Mouse (Mus musculus) CD4-positive, CD25-positive, alpha-beta regulatory T cell, adult 4 months (primary cell): ENCODE results near the gene Fat3. TPM values are rescaled to one million over a fixed set of nuclear protein-coding genes. Genes with fewer than 3 reads are reported as not detected.

ENCODE experiments used
- ATAC-seq: one replicate; pipeline ENCODE4 v1.8.0; 2017
- polyA plus RNA-seq, 2 experiments: library from polyadenylated mRNA; unstranded; fragments of 100-300 nt; shearing (Covaris generic); gene quantifications; one replicate each; pipeline ENCODE4 v1.2.1; 2017

Fat3 gene
- polyA plus RNA-seq, 2 experiments from 2014 or later: 0.31 TPM; not detected in 1

DNA sequence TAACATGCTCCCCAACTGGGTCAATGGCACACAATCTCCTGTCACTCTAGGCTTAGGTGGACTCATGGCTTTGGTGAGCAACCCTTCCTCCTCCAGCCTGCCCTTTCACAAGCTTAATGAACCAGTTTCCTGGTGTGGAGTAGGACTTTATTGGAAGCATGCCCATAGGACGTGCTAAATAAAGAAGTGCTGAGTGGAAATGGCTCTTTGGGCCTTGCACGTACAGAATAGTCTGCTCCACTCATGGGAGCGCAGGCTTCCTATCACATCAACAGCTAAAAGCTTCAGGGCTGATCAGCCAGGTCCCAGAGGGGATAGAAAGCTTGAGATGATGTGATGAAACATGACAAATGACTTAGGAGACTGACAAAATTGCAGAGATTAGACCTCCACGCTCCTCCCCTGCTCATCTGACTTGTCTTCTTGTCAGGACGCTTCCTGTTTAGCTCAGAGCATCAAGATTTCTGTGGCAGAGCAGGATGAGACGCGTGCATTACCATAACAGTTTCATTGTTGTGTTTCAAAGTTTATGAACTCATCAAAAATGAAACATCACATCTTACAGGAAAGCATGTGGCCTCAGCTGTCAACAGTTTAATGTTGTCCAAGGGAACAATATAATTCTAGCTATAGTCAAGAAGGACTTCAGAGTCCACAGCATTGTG is 386.1 kb downstream of the Fat3 start:
- ATAC-seq: no peak

DNA sequence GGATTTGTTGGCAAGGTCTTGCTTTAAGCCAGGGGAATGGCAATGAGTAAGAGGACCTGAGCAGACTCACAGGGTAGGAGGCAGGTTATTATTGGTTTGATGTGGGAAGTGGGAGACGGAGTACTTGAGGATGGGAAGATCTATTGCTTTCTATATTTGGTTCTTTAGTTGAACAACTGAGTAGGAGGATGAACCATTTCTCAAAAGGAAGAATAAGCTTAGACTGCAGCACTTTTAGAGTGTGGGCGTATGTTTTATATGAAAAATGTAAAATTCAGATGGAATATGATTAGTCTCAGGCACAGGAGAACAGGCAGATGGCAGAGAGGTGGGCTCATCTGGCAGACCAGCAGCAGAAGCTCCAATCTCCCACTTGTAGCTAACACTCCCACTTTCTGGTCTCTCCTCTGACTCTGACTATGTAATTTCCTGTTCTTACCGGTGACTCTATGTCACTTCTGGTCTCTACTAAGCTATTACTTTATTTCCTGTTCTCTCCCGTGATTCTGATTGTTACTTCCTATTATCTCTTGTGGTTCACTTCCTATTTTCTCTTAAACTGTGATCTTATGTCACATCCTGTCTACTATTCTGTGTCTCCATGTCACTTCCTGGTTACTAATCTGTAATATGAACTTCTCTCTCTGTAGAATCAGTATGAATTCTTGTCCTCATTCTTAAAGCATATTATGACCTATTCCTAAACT is 387.0 kb downstream of the Fat3 start:
- ATAC-seq: no peak

DNA sequence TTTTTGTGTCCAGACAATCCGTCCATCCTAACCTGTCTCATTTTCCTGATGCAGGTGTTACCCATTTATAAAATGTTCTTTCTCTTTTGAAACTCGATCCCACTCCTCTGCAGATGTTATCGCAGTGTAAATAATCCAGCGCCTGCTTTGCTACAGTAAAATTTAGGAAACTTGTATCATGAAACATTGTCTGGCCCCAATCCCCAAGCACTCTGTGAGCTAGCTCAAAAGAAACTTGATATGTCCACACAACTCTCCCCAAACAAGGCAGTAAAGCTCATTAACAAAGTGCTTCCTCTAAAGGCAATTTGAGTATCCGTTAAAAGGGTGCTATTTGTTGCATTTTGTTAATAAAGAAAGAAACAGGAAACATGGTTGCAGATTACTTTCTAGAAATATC is 393.2 kb downstream of the Fat3 start:
- no peak for ATAC-seq

DNA sequence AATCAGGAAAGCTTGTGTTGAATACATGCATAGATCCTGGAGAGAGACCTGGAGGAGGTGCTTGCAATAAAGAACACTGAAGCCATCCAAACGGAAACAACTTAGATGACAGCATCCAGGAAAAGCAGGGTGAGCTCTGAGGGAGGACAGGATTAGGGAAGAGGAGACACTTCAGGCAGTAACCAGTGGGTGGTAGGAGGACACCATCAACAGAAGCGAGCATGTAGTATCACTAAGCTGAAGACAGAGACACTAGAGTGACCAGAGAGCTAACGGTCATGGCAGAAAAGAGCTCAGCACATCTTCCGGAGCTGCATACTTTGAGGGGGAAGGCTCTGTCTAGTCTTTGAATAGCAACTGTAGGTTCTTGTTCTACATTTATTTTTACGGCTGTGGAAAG is 393.7 kb downstream of the Fat3 start:
- ATAC-seq: no peak

DNA sequence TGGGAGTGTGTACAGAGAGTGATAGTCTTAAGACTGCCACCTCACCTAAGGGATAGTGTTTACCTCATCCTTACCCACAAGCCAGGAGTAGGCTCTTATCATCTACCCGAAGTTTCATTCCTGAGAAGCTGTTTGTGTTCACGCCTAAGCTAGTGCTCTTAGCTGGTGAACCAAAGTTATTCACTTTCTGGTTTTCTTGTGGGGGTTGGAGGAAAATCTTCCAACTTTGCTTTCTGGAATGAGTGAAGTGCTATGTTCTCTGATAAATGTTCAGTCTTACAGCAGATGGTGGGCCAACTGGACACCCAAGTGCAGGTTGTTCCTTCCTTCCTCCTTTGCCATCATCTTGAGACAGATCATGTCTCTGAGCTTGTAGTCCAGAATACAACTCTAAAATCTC is 402.5 kb downstream of the Fat3 start:
- no peak for ATAC-seq

DNA sequence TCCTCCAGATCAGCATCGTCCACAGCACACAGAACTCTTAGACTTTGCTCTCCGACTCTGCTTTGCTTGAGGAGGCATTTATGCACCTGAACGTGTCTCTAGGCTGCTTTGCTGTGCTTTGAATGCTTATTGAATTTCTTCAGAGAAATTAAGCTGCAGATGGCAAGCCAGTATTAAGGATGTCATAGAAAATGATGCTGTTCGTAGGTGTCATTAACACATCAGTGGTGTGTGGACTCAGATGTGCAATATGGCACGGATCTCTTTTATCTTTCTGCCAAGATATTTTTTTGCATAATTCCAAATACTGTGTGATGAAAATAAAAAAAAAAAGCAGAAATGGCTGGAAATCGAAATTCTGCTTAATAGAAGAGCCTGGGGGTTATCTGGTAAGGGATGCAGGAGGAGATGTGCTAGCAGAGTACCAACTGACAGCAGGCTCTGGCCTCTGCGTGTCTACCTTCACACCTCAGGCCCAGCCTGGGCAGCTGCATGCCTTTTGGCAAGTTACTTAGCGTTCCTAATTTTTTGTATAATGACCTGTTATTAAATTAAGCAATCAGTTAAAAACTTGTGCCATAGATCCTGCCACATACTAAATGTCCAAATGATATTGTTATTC is 407.9 kb downstream of the Fat3 start:
- no peak for ATAC-seq

DNA sequence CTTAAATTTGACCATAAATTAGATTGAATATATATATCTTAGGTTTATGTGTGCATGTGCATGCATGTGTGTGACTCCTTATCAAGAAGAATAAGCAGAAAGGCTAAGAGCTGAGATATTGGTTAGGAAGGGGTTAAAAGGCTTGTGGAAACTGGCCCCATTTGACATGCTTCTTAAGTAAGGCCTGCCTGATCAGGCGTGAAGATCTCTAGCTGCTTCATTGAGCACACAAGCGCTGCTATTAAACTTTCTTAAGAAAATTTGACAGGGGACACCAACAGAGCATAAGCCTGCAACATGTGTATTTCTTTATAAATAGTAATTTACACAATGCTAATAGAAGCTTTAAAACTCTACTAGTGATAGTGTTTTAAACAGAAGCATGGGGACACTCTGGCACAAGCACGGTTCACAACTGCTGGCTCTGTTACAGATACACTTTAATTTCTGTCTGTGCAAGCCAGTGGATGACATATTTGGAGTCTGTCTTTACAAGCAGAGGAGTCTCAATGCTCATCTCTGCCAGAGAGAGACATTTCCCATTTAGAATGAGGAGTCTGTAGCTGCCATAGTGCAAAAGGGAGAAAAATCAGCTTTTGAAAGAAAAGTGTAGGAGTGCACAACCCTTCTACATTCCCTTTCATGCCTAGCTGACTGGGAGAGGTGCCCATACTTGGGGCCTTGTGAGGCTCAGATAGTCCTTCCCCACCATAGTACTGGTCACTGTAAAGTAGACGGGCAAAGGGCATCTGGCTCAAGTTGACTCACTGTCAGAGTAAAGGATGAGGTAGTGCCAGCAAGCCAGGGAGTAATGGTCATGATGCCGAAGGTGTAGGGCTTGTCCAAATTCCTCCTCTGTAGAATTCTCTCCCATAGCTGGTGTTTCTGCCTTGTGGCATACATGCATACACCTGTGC is 408.8 kb downstream of the Fat3 start:
- no peak for ATAC-seq

DNA sequence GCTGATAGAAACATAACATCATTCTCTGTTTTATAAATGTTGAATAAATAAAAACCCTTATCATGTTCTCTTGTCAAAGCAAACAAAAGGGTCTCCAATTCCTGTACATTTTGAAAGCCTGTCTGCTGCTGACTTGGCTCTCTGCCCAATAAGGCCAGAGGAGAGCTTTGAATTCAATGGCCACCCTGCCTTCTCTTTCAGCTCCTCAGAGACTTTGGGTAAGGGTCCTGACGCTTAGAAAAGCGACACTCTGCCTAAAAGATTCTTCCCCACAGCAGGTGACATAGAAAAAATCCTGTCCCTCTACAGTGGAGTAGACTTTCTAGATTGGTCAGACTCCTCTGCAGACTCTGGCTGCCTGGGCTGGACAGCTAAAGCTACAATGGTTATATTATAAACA is 421.8 kb downstream of the Fat3 start:
- no peak for ATAC-seq

DNA sequence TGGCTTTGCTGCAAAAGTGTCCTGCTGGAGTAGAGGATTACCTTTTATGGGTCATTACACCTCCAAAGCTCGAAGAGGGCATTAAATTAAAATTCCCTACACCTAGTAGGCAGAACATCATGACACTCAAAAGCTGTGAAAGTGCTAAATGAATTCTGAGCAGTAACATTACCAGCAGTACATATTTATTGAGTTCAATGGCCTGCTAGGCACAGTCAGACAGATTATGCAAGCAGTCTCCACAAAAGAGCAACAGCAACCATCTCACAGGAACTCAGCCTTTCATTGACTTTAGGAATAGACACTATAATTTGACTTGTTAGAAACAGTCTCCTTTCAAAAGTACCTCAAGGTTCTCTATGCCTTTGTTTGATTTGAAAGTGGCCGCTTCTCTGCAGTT is 426.4 kb downstream of the Fat3 start:
- ATAC-seq: no peak

DNA sequence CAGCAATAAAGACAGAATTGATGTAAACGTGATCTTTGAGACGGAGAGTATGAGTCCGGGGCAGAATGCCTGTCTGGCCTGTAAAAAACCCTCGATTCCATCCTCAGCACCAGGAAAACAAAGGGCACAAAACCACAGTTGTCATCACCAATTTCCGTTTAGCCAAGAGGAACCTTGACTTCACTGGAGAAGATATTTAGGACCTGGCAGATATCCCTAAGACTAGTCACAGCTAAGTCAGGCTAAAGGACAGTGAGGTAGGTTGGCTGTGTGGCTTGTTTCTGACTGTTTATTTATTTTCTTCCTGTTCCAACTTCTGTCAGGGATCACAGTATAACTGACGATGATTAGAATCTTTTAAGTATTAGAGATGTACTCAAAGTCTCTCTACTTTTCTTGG is 427.0 kb downstream of the Fat3 start:
- no peak for ATAC-seq

DNA sequence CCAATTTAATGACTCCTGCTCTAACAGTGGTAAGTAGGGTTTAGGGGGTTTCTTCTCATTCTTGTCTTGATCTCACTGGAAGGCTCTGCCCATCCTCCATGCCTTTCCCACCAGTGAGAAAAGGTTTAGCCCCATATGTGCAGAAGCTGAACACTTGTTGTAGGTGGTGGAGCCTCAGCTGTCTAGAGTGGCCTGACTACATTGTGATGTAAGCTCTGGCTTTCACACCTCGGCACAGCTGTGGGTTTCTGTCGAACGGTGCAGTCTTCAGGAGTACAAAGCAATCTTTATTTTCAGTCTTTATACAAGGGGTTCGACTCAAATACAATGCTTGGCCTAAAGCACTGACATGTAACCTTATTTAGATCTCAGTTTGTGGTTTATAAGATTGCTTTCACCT is 437.6 kb downstream of the Fat3 start:
- no peak for ATAC-seq

DNA sequence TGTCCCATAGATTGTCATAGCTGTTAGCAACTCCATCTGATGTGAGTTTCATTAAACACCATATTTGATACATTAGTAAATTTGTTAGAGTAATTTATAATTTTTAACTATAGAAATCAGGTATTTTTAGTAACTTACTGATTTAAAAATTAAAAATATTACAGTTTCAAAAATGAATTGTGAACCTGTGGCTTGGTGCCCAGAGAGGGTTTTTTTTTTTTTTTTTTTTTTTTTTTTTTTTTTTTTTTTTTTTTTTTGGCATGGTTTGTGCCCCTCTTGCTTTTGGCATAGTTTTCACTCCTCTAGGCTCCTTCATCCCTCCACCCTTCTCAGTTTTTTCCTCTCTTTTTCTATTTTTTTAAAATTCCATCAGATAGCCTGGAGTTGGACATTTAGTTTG is 438.6 kb downstream of the Fat3 start:
- ATAC-seq: no peak

DNA sequence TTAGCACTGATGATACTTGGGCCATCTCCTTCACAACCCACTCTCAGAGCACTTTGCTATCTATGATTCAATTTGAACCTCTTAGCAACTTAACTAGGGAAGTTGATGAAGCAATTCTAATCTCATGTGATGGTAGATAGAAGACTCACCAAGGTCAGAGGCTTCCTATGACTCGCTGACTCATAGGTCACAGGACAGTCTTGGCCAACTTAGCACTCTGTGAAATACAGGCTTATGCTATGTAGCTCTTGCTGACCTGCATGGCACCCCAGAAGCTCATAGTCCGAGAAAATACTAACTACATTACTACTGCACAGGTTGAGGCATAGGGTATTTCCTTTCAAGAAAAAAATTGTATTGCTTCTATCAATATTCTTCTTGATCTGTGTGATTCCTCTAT is 454.4 kb downstream of the Fat3 start:
- no peak for ATAC-seq

DNA sequence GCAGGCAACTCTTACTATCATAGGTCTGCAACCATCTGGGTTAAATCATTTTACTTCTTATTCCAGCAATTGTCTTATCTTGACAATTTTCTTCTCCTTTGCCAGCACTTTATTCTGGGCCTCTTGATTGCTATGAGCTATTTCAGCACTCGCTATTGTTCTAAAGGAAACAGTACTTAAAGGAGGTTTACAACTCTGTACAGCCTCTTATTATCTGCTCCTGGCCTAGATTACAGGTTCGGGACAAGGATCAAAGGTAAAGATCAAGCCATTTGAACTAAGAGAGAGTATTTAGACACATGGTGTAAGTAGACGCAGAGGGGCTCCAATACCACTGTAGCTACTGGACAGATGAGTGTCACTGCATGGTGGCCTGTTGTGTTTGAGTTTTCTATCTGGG is 463.7 kb downstream of the Fat3 start:
- ATAC-seq: no peak

DNA sequence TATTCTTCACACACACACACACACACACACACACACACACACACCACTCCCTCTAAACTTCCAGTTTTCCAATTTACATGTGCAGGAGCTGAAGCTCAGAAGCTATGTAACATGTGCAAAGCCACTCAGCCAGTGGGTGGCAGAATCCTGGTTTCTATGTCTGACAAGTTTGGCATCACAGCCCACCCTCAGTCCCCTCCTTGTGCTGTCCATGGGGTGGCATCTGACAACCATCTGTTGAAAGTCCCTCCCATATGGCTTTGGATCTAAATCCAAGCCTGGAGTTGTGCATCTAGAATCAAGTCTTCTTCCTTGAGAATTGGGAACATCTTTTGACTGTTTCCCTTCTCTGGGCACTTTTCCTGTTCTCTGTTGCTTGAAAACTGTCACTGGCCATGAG is 464.7 kb downstream of the Fat3 start:
- ATAC-seq: no peak

DNA sequence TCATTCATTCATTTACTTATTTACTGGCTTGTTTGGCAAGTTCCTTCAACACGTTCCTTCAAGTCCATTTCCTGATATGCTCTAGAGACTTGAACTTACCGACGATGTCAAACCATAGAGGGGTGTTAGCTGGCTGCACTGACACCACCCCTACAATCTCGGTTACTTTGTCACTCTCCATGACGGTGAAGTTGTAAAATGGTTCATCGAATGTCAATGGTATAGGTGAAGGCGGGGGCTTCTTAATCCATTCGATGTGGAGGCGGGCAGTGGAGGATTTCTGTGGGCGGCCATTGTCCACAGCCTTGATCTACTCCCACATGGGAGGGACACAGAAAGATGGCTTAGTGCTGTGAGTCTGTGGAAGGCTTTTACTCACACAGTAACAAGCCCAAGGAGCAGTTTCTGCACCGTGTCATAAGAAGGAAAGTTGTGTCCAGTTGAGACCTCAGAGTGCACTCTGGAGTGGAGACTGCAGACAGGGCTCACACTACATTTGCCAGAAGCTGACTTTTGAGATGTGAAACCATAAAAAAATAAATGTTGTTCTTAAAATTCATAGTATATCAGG is 471.3 kb downstream of the Fat3 start:
- ATAC-seq: no peak

DNA sequence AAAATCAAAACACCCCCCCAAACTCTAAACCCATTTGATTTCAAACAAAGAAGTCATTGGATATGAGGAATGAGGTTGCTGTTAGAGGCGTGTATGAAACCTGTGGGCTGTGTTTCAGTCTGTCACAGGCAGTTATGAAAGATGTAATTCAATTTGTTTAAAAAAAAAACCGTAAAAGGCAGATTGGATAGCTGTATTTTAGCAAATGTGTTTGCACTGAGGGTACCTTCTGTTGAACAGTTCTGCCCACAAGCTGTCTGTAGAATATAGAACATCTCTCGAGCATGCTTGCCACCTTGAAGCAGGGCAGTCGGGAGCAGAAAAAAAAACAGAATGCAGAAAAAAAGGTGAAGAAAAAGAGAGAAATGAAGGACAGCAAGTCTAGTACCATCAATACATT is 472.0 kb downstream of the Fat3 start:
- ATAC-seq: no peak

DNA sequence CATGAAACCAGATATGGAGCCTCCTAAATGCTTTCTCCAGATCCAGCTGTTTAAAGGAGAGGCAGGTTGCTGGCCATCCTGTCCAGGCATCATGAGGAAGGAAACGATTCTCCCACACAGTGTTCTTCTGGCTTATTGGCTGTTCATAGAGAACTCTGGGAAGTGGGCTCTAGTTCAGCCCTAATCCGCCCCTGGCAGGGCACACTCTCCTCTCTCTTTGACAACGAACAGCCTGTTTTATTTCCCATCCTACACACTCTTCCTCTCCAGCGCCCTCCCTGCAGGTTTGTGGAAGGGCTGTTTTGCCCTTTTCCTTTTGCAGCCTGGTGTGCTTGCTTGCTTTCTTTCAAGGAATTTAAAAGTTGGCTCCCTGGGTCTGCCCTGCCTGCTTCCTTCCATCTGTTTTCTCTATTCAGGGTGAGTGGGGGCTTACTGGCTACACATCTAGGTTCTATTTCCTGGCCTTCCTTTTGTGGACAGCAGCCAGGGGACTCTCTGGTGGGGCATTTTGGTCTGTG is 472.6 kb downstream of the Fat3 start:
- no peak for ATAC-seq

DNA sequence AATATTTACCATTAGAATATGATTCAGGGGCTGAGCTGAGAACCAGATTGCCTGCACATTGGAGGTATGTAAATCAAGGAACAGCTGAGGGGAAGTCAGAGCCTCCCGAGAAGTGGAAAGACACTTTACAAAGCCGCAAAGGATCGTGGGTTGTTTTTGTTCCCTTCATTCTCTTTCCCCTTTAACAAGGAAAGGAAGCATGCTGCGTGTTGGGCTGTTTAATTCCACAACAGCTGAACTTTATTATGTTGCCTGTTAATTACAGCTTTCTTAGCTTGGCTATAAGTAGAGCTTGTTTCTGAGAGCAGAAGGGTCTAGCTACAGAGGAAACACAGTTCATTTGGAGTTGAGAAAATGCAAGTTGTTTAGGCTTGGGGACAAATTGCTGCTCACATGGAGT is 475.0 kb downstream of the Fat3 start:
- ATAC-seq: no peak

DNA sequence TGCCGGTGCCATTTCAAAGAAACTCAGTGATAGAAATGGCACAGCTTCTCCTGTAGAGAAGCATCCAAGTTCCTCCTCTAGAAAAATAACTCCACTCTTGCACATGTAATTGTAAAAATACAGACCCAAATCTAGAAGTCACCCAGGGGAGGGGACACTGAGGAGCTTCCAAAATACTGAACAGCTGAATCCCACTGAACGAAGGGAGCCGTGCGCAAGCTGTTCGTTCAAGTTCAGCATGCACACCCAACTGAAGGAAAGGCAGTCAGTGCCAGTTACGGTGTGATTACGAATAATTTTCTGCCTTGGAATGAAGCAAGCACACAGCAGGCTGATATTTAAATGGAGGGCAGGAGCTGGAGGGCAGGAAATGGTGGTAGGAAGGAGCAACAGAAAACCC is 476.4 kb downstream of the Fat3 start:
- ATAC-seq: no peak

DNA sequence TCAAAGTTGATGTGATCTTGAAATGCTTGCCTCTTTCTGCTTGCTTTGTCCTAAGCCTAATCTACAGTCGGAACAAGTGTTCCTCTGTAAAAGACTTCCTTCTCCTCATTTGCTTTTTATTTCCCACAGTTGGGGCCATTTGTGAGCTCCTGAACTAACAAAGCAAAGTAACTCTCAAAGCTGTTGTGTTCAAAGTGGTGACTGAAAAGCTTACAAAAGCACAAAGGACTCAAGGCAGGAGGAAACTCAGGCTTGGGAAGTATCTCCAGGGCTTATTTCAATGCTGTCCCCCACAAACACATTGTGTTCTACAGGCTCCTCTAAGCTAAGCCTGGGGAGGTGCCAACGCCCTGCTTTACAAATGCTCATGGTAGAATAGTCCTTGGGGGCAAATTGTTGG is 487.0 kb downstream of the Fat3 start:
- no peak for ATAC-seq

DNA sequence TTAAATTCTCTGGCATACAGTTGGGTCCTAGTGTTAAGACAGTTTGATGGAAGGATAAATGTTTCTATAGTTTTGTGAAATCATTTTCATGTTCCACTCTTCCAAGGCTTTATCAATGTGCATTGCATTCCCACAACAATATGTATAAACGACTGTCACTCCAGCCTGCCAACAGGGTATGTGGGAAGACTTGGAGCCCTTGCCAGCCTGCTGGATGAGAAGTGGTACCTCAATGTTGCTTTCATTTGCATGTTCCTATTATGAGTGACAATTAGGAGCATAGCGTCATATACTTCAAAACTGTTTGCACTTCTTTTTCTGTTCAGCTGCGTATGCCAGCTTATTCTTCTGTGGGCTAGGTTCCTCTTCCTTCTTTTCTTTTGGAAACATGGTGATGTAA is 489.7 kb downstream of the Fat3 start:
- ATAC-seq: no peak

DNA sequence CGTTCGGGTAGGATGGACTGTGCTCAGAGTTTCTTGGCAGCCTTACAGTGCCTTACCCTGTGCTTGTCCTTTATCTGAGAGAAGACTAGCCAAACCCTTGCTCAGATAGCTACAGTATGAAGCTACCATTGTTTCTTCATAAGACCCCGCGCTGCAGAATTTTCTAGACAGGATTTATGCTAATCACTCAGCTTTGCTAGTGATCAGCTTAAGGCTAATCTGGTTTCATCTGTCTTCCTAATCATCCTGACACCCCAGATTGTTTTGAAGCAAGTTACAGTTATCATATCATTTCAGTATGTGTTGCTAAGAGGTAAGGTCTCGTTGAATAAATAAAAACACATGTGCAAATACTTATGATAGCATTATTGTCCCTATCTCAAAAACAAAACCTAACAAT is 493.6 kb downstream of the Fat3 start:
- ATAC-seq: no peak
